Mouse (Mus musculus) regulatory T cell (primary cell): ENCODE measurements around the gene Ykt6.
"Not testable (repeated sequence)": the region's sequence is repeated elsewhere in the genome, so short reads cannot be mapped to it uniquely, and the experiment has no call there.

Source experiments
- in situ Hi-C: fragments of 300-600 bp; cut with MboI, MseI; formaldehyde crosslinking; loops from one replicate; pipeline ENCODE4 v1.15.1; 2025; ENCODE audit warnings: high pct_unique_total_duplicates

Gene Ykt6

GRCm38 (mm10) chr11:5955546-5956276, at the start of gene Ykt6:
Gene Ykt6, plus strand, starts transcription at chr11:5955693.
- in situ Hi-C loops: no loop called here

DNA sequence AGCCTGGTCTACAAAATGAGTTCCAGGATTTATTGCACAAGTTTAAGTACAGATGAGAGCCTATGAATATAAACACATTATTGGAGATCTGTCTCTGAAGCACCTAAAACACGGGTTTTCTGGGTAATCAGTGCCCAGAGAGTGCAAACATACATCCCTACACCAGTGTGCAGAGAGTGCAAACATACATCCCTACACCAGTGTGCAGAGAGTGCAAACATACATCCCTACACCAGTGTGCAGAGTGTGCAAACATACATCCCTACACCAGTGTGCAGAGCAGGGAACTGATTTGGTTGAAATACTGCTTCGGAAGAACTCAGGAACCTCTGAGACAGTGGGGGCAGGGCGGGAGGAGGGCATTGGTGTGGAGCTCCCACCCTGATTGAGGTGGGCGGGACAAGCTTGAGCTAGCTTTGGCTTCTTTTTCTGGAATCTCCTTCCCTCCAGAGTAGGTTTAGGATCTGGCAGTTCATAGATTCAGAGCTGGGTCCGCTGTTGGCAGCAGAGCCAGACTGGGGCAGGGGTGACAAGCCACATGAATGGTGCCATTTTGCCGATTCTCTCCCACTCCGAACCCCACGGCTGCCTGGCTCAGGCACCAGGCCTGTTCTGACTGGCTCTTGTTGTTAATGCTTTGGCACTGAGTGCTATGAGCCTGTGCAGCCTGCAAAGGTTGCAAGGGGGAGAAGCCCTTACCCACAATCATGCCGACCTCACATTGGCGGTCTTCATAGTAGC, 49.5 kb upstream of the Ykt6 start:
- in situ Hi-C loops: no loop called here

- in situ Hi-C loops: no loop called here
These were observed 48.4 kb upstream of the Ykt6 start for GRCm38 (mm10) chr11:5907096-5907495.

- in situ Hi-C loops: no loop called here
These were observed 46.9 kb upstream of the Ykt6 start for GRCm38 (mm10) chr11:5908642-5909041.

DNA sequence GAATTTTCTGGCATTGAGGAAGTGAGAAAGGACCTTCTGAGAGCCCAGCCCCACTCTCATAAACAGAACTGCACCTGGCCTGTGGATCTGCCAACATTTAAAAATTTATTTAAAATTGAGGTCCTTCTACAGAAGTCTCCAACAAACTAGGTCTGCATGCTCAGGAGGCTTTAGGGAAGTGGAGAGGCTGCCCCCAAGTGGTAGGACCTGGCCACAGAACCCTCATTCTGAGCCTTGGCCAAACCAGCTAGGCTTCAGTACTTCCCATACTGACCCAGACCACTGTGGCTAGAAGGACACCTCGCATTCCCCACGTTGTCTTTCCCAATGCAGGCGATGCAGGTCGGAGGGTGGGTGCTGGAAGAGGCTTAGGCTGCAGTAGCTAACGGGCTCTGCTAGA, 42.9 kb upstream of the Ykt6 start:
- in situ Hi-C loops: no loop called here

- in situ Hi-C loops: no loop called here
These were observed 42.2 kb upstream of the Ykt6 start for GRCm38 (mm10) chr11:5913256-5913655.

GRCm38 (mm10) chr11:5913936-5914335, 41.6 kb upstream of the Ykt6 start:
- in situ Hi-C loops: no loop called here

DNA sequence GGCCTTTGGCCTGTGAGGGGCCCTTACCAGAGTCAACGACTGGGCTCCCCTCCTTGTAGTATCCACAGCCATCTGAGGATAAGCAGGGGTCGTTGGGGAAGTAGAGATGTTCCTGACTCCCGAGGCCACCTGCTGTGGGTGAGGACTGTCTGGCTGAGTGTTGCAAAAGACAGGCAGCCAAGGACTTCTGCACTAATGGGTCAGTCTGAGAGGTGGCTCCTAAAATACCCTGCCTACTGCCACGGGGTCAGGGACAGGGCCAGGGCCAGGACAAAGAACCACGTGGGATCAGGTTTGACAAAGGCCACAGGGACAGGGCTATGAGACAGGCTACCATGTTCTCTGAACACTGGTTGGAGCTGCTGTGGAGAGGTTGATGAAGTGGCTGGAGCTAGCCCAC, 40.6 kb upstream of the Ykt6 start:
- in situ Hi-C loops: no loop called here

- in situ Hi-C loops: no loop called here
These were observed 39.9 kb upstream of the Ykt6 start for GRCm38 (mm10) chr11:5915429-5916177.

DNA sequence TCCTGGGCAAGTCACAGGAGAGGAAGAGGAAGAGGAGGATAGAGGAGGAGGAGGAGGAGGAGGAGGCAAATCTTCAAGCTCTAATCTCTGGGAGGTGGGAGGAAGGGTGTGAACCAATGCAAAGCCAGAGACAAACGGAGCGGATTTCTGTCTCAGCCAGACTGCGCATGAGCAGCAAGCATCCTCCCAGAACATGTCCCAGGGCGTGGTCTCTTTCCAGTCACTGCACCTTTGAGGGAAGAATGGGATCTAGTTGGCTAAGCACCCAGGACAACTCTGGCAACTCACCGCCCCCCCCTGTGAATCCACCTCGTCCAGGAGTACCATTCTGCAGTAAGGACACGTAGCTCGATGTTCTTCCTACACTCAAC, 39.3 kb upstream of the Ykt6 start:
- in situ Hi-C loops: no loop called here

GRCm38 (mm10) chr11:5918111-5918510, 37.4 kb upstream of the Ykt6 start:
- in situ Hi-C loops: no loop called here

GRCm38 (mm10) chr11:5919606-5920005, 35.9 kb upstream of the Ykt6 start:
- in situ Hi-C loops: no loop called here

DNA sequence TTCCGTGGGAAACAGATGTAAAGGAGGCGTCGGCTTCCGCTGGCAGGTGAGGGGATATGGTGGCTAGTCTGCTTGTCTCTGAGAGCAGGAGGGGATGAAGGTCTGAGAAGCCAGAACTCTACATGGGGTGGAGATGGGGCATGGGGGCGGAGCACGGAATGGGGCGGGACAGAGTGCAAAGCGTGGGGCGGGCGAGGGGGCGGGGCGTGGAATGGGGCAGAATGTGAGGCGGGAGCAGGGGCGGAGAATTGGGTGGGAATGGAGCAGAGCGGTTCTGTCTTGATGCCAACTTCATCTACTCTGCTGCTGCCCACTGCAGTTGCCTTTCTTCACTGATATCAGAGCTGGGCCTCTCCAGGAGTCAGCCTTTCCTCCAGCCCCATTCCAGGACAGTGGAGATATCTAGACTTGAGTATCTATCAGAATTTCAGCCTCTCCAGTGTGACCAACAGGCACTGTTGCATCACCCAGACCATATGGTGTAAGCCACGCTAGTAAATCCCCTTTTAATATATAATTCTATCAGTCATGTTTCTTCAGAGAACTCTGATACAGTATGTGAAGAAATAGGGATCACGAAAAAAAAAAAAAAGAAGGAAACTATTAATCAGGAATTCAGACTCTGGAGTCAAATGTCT, 35.1 kb upstream of the Ykt6 start:
- in situ Hi-C loops: no loop called here

DNA sequence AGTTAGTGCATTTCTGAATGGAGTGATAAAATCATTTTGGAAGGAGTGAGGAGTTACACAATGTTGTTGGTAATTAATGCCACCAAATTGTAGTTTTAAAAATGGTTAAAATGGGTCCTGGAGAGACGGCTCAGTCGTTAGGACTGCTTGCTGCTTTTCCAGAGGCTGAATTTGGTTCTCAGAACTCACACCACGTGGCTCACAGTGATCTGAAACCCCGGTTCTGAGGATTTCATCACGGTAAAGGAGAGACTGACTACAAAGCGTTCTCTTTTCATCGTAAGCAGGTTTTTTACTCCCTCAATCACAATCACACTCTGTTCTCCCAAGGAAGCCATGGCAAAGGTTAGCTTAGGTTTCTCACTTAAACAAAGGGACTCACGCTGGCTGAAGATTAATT, 30.8 kb upstream of the Ykt6 start:
- in situ Hi-C loops: loop anchor here (5.0 kb wide), 1 partner anchor 53 kb away; no protein-coding TSS in a partner anchor

DNA sequence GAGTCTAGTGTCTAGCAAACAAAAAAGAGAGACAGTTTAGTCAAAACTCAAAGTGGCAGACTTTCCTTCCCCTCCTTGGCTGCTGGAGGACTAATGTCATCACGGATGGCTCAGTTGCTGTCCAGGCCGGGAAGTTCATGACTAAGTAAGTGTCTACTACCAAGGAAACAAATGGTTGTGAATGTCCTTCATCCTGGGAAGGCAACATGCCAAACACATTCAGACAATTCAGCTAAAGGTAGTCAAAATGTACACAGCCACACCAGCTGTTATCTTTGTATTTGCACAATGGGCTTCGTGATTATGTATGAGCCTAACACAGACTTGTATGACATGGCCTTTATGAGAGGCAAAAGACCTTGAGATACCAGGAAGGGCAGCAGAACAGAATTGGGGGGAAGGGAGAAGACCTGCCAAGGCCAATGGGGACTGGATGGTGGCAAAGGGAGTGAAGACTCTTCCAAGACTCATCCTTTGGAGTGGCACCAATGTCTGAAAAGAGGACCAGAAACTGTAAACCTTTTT, 28.7 kb upstream of the Ykt6 start:
- in situ Hi-C loops: loop anchor here (5.0 kb wide), 1 partner anchor 51 kb away; no protein-coding TSS in a partner anchor

- in situ Hi-C loops: no loop called here
These were observed 24.9 kb upstream of the Ykt6 start for GRCm38 (mm10) chr11:5930578-5930977.

DNA sequence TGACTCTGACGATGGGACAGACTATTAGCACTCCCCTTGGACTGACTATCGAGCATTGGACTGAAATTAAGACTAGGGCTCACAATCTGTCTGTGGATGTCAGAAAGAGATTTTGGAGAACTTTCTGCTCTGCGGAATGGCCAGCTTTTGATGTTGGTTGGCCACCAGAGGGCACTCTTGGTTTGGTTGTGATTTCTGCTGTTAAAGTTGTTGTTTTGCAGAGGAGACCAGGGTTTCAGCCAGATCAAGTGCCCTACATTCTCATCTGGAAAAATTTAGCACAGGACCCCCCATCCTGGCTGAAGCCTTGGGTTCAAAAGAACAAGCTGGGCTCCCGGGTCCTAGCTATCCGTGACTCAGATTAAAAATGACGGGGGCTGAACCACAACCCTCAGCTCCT, 23.5 kb upstream of the Ykt6 start:
- in situ Hi-C loops: not testable (repeated sequence)

DNA sequence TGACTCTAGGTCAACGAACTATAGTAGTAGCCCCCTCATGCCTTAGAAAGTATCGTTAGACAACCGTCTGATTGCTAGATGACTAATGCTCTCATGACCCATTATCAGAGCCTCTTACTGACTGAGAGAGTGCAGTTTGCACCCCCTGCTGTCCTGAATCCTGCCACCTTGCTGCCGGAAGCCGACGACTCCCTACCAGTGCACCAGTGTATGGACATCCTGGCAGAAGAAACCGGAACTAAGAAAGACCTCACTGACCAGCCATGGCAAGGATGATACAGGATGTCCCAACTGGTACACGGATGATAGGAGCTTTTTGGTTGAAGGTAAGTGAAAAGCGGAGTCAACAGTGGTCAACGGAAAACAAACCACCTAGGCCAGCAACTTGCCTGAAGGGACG, 21.0 kb upstream of the Ykt6 start:
- in situ Hi-C loops: not testable (repeated sequence)

GRCm38 (mm10) chr11:5942966-5943365, 12.5 kb upstream of the Ykt6 start:
- in situ Hi-C loops: no loop called here

DNA sequence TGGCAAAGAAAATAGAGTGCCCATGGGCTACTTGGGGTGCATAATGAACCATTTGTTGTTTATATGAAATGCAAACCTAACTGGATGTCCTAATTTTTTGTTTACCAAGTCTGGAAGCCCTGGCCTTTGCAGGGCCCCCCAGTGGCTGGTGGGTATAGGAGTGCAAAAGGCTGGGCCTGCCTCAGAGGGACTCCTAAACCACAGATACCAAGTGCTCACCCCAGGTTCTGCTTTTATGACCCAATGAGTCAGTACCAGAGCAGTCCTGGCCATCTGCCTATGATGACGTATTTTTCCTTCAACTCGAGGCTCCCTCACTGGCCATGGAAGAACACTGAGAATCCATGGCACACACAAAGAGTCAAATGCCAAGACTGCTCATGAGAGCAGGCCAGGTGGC, 10.4 kb upstream of the Ykt6 start:
- in situ Hi-C loops: no loop called here

- in situ Hi-C loops: no loop called here
These were observed 7.7 kb upstream of the Ykt6 start for GRCm38 (mm10) chr11:5947796-5948195.
